Mouse (Mus musculus): ENCODE data around the gene Ift172. TPM values are rescaled to one million over a fixed set of nuclear protein-coding genes. Genes with fewer than 3 reads are reported as not detected.
A peak's percentile ranks its signal among the peaks of the same experiment; 100 is the strongest.

Ift172 gene
- polyA plus RNA-seq, 2 experiments: 41.6 to 53.3 TPM

DNA sequence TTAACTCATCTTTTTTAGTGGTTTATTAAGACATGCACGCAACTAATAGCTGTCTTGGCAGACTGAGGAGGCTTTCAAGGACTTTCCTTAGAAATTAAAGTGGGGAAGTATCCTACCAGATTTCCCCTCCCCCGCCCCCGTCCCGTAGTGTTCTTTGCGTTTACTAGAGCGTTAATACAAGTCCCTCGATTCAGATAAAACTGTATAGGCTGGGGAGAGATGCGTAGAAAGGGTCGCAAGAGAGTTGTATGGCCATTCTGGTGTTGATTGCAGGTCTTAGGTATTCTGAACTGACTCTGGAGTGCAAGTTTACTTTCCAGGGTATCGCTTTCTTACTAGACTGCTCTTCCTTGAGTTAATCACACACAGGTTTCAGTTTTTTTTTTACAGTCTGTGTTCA is 48.7 kb downstream of the Ift172 start:
- TF ChIP-seq POLR2A (IDR thresholded peaks at IDR 0.05; ENCODE audit: borderline replicate concordance, extremely low read depth, insufficient read depth, insufficient read length): no peak
- H3K27me3 ChIP-seq (ENCODE audit: control insufficient read depth, insufficient read depth, low read length): no peaks in the 10 kb centered on the region
- peak overlapping the region; percentile 77 for H3K4me2 ChIP-seq (replicated peaks; ENCODE audit: low read depth, low read length, severe bottlenecking)
- no peak for DNase-seq (ENCODE audit: low spot score)
- H3K27ac ChIP-seq (replicated peaks; ENCODE audit: low read depth, low read length): no peak overlapping the region
- H3K36me3 ChIP-seq (ENCODE audit: control insufficient read depth, insufficient read depth, low read length): peaks cover 37% of the 10 kb centered on the region
- H3K4me3 ChIP-seq (replicated peaks; ENCODE audit: low read length): peak overlapping the region; percentile 99
- H3K9ac ChIP-seq (ENCODE audit: low read depth, low read length, severe bottlenecking): peak overlapping the region; percentile 96
- no peak for ATAC-seq (ENCODE audit: low FRiP score, low read depth)
- 27% methylated on average over 10 of the region's 10 CpGs for WGBS
- no peaks in the 10 kb centered on the region for H3K9me3 ChIP-seq (ENCODE audit: control insufficient read depth, low read length)
- peaks cover 5% of the 10 kb centered on the region for H3K4me1 ChIP-seq (ENCODE audit: control insufficient read depth, insufficient read depth, low read length)

DNA sequence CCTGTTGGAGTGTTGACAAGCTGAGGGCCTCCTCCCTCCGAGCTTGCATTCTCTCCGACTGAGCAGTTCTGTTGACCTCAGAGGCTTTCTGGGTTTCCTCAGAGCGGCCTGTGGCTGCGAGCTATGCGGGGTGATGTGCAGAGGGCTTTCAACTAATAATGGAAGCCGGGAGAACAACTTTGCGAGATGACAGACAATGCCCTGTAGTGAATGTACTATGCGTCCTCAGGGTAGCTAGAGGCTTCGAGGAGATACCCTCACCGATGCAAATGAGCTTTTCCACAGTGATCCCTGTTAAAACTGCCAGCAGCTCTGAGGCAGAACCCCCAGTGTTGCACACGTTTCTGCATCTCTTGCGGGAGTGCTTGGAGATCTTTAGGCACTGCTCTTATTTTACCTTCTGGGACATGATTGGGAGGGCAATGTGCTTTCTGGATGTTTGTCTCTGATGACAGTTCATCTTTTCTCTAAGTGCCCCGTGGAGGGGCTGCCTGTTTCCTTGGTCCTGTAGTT is 49.3 kb downstream of the Ift172 start:
- no peak for TF ChIP-seq POLR2A (IDR thresholded peaks at IDR 0.05; ENCODE audit: borderline replicate concordance, extremely low read depth, insufficient read depth, insufficient read length)
- peak overlapping the region; percentile 99 for H3K4me3 ChIP-seq (replicated peaks; ENCODE audit: low read length)
- peaks cover 31% of the 10 kb centered on the region for H3K36me3 ChIP-seq (ENCODE audit: control insufficient read depth, insufficient read depth, low read length)
- ATAC-seq (ENCODE audit: low FRiP score, low read depth): peak; percentile 13
- H3K27me3 ChIP-seq (ENCODE audit: control insufficient read depth, insufficient read depth, low read length): no peaks in the 10 kb centered on the region
- peaks cover 5% of the 10 kb centered on the region for H3K4me1 ChIP-seq (ENCODE audit: control insufficient read depth, insufficient read depth, low read length)
- DNase-seq (ENCODE audit: low spot score): no peak
- H3K9ac ChIP-seq (ENCODE audit: low read depth, low read length, severe bottlenecking): peak overlapping the region; percentile 96
- 3% methylated on average over 13 of the region's 13 CpGs for WGBS
- no peaks in the 10 kb centered on the region for H3K9me3 ChIP-seq (ENCODE audit: control insufficient read depth, low read length)
- H3K4me2 ChIP-seq (replicated peaks; ENCODE audit: low read depth, low read length, severe bottlenecking): peak overlapping the region; percentile 77
- peak overlapping the region; percentile 97 for H3K27ac ChIP-seq (replicated peaks; ENCODE audit: low read depth, low read length)

DNA sequence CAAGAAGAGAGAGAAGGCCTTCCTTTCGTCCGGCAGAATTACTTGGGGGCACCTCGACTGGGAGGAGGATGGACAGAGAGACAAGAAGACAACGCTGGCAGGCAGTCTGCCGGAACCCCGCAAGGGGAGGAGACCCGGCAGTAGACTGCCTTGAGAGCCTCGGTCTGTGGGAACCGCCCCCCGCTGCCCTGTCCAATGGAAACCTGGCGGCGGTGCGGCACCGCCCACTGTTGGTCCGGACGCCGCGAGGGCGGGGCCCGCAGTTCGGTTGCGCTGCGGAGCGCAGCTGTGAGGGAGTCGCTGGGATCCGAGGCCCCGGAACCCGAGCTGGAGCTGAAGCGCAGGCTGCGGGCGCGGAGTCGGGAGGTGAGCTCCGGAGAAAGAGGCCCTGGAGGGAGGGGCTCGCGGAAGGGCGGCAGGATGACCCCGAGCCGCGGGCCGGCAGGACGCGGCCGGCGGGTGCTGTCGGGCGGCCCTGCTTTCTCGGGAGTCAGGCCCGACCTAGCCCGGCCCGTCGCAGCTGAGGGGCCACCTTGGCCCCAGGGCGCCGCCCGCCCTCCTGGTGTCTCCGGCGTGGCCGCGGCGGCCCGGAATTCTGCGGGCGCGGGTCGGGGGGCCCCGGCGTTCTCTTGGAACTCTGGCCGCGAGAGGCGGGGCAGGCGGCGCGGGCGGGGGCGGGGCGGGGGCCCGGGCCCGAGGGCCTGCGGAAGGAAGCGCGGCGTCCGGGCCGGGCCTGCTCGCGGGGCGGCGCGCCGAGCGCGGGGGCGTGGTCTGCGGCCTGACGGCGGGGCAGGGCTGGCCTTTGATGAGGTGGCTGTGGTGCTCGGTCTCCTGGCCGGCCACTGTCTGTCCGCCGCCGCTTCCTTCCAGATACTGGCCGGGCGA is 50.0 kb downstream of the Ift172 start, which contains the start of the genes Nrbp1 and Gm9970:
Gene Nrbp1, plus strand, starts transcription at position 228 of the 885 bp plus-strand sequence.
Gene Gm9970, minus strand, starts transcription at position 596 of the 885 bp plus-strand sequence.
- DNase-seq (ENCODE audit: low spot score) (peak; percentile 97), ATAC-seq (ENCODE audit: low FRiP score, low read depth) (peak; percentile 99)
- under 1% methylated on average over 59 of the region's 103 CpGs for WGBS
- H3K4me3 ChIP-seq (replicated peaks; ENCODE audit: low read length): peak within 1 kb of the TSS; percentile 99
- TF ChIP-seq POLR2A (IDR thresholded peaks at IDR 0.05; ENCODE audit: borderline replicate concordance, extremely low read depth, insufficient read depth, insufficient read length): peak; percentile 94
- H3K4me1 ChIP-seq (ENCODE audit: control insufficient read depth, insufficient read depth, low read length): peaks cover 5% of the 10 kb centered on the region
- H3K9me3 ChIP-seq (ENCODE audit: control insufficient read depth, low read length): no peaks in the 10 kb centered on the region
- H3K4me2 ChIP-seq (replicated peaks; ENCODE audit: low read depth, low read length, severe bottlenecking): peak within 1 kb of the TSS; percentile 77
- peaks cover 24% of the 10 kb centered on the region for H3K36me3 ChIP-seq (ENCODE audit: control insufficient read depth, insufficient read depth, low read length)
- peak within 1 kb of the TSS; percentile 96 for H3K9ac ChIP-seq (ENCODE audit: low read depth, low read length, severe bottlenecking)
- peak within 1 kb of the TSS; percentile 97 for H3K27ac ChIP-seq (replicated peaks; ENCODE audit: low read depth, low read length)
- H3K27me3 ChIP-seq (ENCODE audit: control insufficient read depth, insufficient read depth, low read length): no peaks in the 10 kb centered on the region

DNA sequence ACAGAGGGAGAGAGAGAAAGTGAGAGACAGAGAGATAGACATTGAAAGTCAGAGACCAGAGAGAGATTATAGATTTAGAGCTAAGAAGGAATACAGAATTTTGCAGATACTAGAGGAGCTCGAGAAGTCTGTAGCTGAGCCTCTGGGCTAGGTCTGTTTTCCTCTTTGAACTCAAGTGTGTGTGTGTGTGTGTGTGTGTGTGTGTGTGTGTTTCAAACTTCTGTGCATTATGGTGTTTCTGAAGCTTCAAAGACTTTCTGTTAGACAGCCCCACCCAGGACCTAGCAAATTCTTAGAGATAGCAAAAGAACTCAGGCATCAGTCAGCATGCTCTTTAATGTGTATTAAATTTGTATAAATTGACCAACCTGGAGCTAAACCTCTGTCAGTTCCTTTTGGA is 64.3 kb downstream of the Ift172 start:
- H3K9ac ChIP-seq (ENCODE audit: low read depth, low read length, severe bottlenecking): no peak overlapping the region
- H3K36me3 ChIP-seq (ENCODE audit: control insufficient read depth, insufficient read depth, low read length): no peaks in the 10 kb centered on the region
- ATAC-seq (ENCODE audit: low FRiP score, low read depth) (no peak), DNase-seq (ENCODE audit: low spot score) (no peak)
- no peak overlapping the region for H3K27ac ChIP-seq (replicated peaks; ENCODE audit: low read depth, low read length)
- H3K4me3 ChIP-seq (replicated peaks; ENCODE audit: low read length): no peak overlapping the region
- H3K4me2 ChIP-seq (replicated peaks; ENCODE audit: low read depth, low read length, severe bottlenecking): no peak overlapping the region
- H3K9me3 ChIP-seq (ENCODE audit: control insufficient read depth, low read length): no peaks in the 10 kb centered on the region
- 67% methylated on average over 1 of the region's 1 CpGs for WGBS
- H3K27me3 ChIP-seq (ENCODE audit: control insufficient read depth, insufficient read depth, low read length): no peaks in the 10 kb centered on the region
- no peaks in the 10 kb centered on the region for H3K4me1 ChIP-seq (ENCODE audit: control insufficient read depth, insufficient read depth, low read length)
- TF ChIP-seq POLR2A (IDR thresholded peaks at IDR 0.05; ENCODE audit: borderline replicate concordance, extremely low read depth, insufficient read depth, insufficient read length): no peak

DNA sequence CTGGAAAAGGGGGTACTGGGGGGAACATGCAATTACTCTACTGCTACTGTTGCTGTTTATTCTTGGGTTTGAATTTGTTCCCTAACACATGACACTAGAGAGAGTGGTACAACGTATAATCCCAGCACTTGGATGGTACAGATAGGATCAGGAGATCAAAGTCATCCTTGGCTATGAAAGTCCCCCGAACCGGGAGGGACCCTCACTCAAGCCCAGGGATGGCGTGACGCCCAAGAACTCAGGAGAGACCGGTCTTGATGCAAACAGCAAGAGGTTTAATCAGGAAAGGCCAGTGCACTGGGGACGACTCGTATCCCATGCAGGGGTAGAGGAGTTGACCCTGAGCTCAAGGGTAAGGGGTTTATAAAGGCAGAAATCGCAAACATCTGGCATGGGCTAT is 68.2 kb downstream of the Ift172 start:
- H3K9ac ChIP-seq (ENCODE audit: low read depth, low read length, severe bottlenecking): no peak overlapping the region
- no peak overlapping the region for H3K27ac ChIP-seq (replicated peaks; ENCODE audit: low read depth, low read length)
- no peak for DNase-seq (ENCODE audit: low spot score)
- no peak for ATAC-seq (ENCODE audit: low FRiP score, low read depth)
- no peaks in the 10 kb centered on the region for H3K36me3 ChIP-seq (ENCODE audit: control insufficient read depth, insufficient read depth, low read length)
- H3K9me3 ChIP-seq (ENCODE audit: control insufficient read depth, low read length): no peaks in the 10 kb centered on the region
- H3K4me2 ChIP-seq (replicated peaks; ENCODE audit: low read depth, low read length, severe bottlenecking): no peak overlapping the region
- no peak for TF ChIP-seq POLR2A (IDR thresholded peaks at IDR 0.05; ENCODE audit: borderline replicate concordance, extremely low read depth, insufficient read depth, insufficient read length)
- H3K4me3 ChIP-seq (replicated peaks; ENCODE audit: low read length): no peak overlapping the region
- WGBS: 87% methylated on average over 9 of the region's 9 CpGs
- no peaks in the 10 kb centered on the region for H3K27me3 ChIP-seq (ENCODE audit: control insufficient read depth, insufficient read depth, low read length)
- H3K4me1 ChIP-seq (ENCODE audit: control insufficient read depth, insufficient read depth, low read length): peaks cover 8% of the 10 kb centered on the region; the same call in 1 of the 2 replicates
